Mouse (Mus musculus) spleen, postnatal 10 days (tissue): ENCODE results near the gene Cdx4.
A peak's percentile ranks its signal among the peaks of the same experiment; 100 is the strongest.

Experiments
- DNase-seq, 2 experiments: peaks; one replicate each; pipeline ENCODE4 v3.0.0; 2021 to 2022; ENCODE audit warnings: low spot score in 2 of 2

Gene Cdx4

GRCm38 (mm10) chrX:103321146-103321545 is at the start of gene Cdx4:
Cdx4 (plus strand) TSS chrX:103321398.
- no peak for DNase-seq

GRCm38 (mm10) chrX:103274325-103274724 is 46.9 kb upstream of the Cdx4 start:
- peak in 1 of 2 experiments; percentile 13 for DNase-seq

GRCm38 (mm10) chrX:103286899-103287722 is 34.1 kb upstream of the Cdx4 start:
- no peak for DNase-seq

GRCm38 (mm10) chrX:103287846-103288377 is 33.3 kb upstream of the Cdx4 start:
- no peak for DNase-seq

- DNase-seq: no peak
These were observed 32.5 kb upstream of the Cdx4 start for GRCm38 (mm10) chrX:103288485-103289330.

- no peak for DNase-seq
These were observed 22.3 kb upstream of the Cdx4 start for GRCm38 (mm10) chrX:103298937-103299336.

GRCm38 (mm10) chrX:103308262-103308661 is 12.9 kb upstream of the Cdx4 start:
- DNase-seq: no peak

GRCm38 (mm10) chrX:103311723-103312122 is 9.5 kb upstream of the Cdx4 start:
- no peak for DNase-seq

GRCm38 (mm10) chrX:103314146-103314545 is 7.1 kb upstream of the Cdx4 start:
- no peak for DNase-seq

- DNase-seq: no peak
These were observed 4.7 kb downstream of the Cdx4 start for GRCm38 (mm10) chrX:103325900-103326299.

- no peak for DNase-seq
These were observed 8.2 kb downstream of the Cdx4 start for GRCm38 (mm10) chrX:103329386-103329785.

- no peak for DNase-seq
These were observed 10.1 kb downstream of the Cdx4 start for GRCm38 (mm10) chrX:103331125-103331858.

GRCm38 (mm10) chrX:103341369-103342113 is 20.3 kb downstream of the Cdx4 start:
- DNase-seq: no peak

- DNase-seq: no peak
These were observed 34.6 kb downstream of the Cdx4 start for GRCm38 (mm10) chrX:103355784-103356183.

GRCm38 (mm10) chrX:103356287-103356686 is 35.1 kb downstream of the Cdx4 start, which contains the start of gene Chic1:
Chic1 (plus strand) TSS chrX:103356476.
- peak; percentile 3 to 28 for DNase-seq

- DNase-seq: no peak
These were observed 35.6 kb downstream of the Cdx4 start for GRCm38 (mm10) chrX:103356761-103357236.

GRCm38 (mm10) chrX:103366201-103366600 is 45.0 kb downstream of the Cdx4 start:
- DNase-seq: no peak

- DNase-seq: no peak
These were observed 47.5 kb downstream of the Cdx4 start for GRCm38 (mm10) chrX:103368650-103369049.

GRCm38 (mm10) chrX:103371221-103371620 is 50.0 kb downstream of the Cdx4 start:
- no peak for DNase-seq

- DNase-seq: no peak
These were observed 50.4 kb downstream of the Cdx4 start for GRCm38 (mm10) chrX:103371627-103372026.

- peak in 1 of 2 experiments; percentile 9 for DNase-seq
These were observed 53.1 kb downstream of the Cdx4 start for GRCm38 (mm10) chrX:103374250-103374649.
